Mouse (Mus musculus): Measurements from ENCODE around the gene Sync. TPM values are rescaled to one million over a fixed set of nuclear protein-coding genes. Genes with fewer than 3 reads are reported as not detected.

The Sync gene
- total RNA-seq, 1 experiment from 2014 or later: 0.61 TPM

GRCm38 (mm10) chr4:129263225-129264021 is 24.0 kb upstream of the Sync start:
- DNase-seq: peak; percentile 63

- DNase-seq: no peak
These were observed 21.2 kb upstream of the Sync start for GRCm38 (mm10) chr4:129266191-129266590.

- DNase-seq: no peak
These were observed 20.6 kb upstream of the Sync start for GRCm38 (mm10) chr4:129266821-129267220.

GRCm38 (mm10) chr4:129268698-129269097 is 18.7 kb upstream of the Sync start:
- DNase-seq: no peak

- no peak for DNase-seq
These were observed 15.2 kb upstream of the Sync start for GRCm38 (mm10) chr4:129271991-129272755.

- DNase-seq: peak; percentile 73
These were observed 14.7 kb upstream of the Sync start for GRCm38 (mm10) chr4:129272756-129273046.

GRCm38 (mm10) chr4:129276453-129276865 is 11.0 kb upstream of the Sync start:
- peak; percentile 97 for DNase-seq

GRCm38 (mm10) chr4:129282786-129283185 is 4.6 kb upstream of the Sync start:
- no peak for DNase-seq

GRCm38 (mm10) chr4:129283226-129283625 is 4.2 kb upstream of the Sync start:
- DNase-seq: no peak

- no peak for DNase-seq
These were observed 2.7 kb upstream of the Sync start for GRCm38 (mm10) chr4:129284685-129285084.

- no peak for DNase-seq
These were observed 1.3 kb upstream of the Sync start for GRCm38 (mm10) chr4:129286001-129286682.

- no peak for DNase-seq
These were observed 540 bp upstream of the Sync start for GRCm38 (mm10) chr4:129286683-129287471.

- DNase-seq: peak; percentile 41
These were observed 650 bp downstream of the Sync start for GRCm38 (mm10) chr4:129288067-129288466.

GRCm38 (mm10) chr4:129289671-129290070 is 2.3 kb downstream of the Sync start:
- DNase-seq: no peak

GRCm38 (mm10) chr4:129292831-129293230 is 5.4 kb downstream of the Sync start:
- no peak for DNase-seq

GRCm38 (mm10) chr4:129293702-129294101 is 6.3 kb downstream of the Sync start:
- DNase-seq: no peak

- DNase-seq: no peak
These were observed 7.8 kb downstream of the Sync start for GRCm38 (mm10) chr4:129295188-129295587.

- DNase-seq: no peak
These were observed 8.6 kb downstream of the Sync start for GRCm38 (mm10) chr4:129296066-129296465.

- no peak for DNase-seq
These were observed 10.3 kb downstream of the Sync start for GRCm38 (mm10) chr4:129297724-129298123.

- no peak for DNase-seq
These were observed 11.7 kb downstream of the Sync start for GRCm38 (mm10) chr4:129299121-129299520.

GRCm38 (mm10) chr4:129303401-129303800 is 16.0 kb downstream of the Sync start:
- no peak for DNase-seq

GRCm38 (mm10) chr4:129303816-129304215 is 16.4 kb downstream of the Sync start:
- DNase-seq: peak; percentile 24

All from adrenal gland, postnatal 25 days (tissue).